Mouse (Mus musculus) layer of hippocampus, adult 6 months (tissue): ENCODE results near the gene Timm23. TPM values are rescaled to one million over a fixed set of nuclear protein-coding genes. Genes with fewer than 3 reads are reported as not detected.

Experiments used
- long read RNA-seq, 2 experiments: library from polyadenylated mRNA; unstranded; transcript quantifications; one replicate each; pipeline ENCODE4 v2.0.0; 2019 to 2020
- polyA plus RNA-seq: library from polyadenylated mRNA; unstranded; fragments of <200 nt; fragmentation: Nextera tagmentation; gene quantifications from 2 replicates; pipeline ENCODE4 v1.2.3, GENCODE M21; 2021

The Timm23 gene
- 191 and 210 TPM in 2 replicates for polyA plus RNA-seq
- long read RNA-seq, experiment 1, transcript Timm23-201 (7 exons, 1,173 nt): major isoform, 240 of 248 reads
- long read RNA-seq, experiment 1, partial matches to known transcripts: 5 of 248 reads
- long read RNA-seq, experiment 1, other reads (novel, unspliced or antisense): 3 of 248 reads
- long read RNA-seq, experiment 2, transcript Timm23-201 (7 exons, 1,173 nt): major isoform, 236 of 251 reads
- long read RNA-seq, experiment 2, partial matches to known transcripts: 4 of 251 reads
- long read RNA-seq, experiment 2, other reads (novel, unspliced or antisense): 9 of 251 reads

GRCm38 (mm10) chr14:32201791-32202451, at the start of gene Timm23, which contains the start of gene Parg:
Gene Timm23, minus strand, starts transcription at chr14:32201898.
Gene Parg, plus strand, starts transcription at chr14:32201949.

GRCm38 (mm10) chr14:32159690-32160246, 41.9 kb downstream of the Timm23 start, which contains the start of gene Ncoa4:
Gene Ncoa4, plus strand, starts transcription at chr14:32159865.

GRCm38 (mm10) chr14:32141723-32142122, 60.0 kb downstream of the Timm23 start, which contains the start of gene Msmb:
Gene Msmb, plus strand, starts transcription at chr14:32142023.

Other genes with a start within 250 kb of the Timm23 start
- gene Galnt15, start 172.9 kb downstream of the Timm23 start, polyA plus RNA-seq: 0.14 and 0.15 TPM in 2 replicates
- gene Oxnad1, start 116.5 kb downstream of the Timm23 start, polyA plus RNA-seq: 5.0 and 5.2 TPM in 2 replicates
- 65.3 and 66.1 TPM in 2 replicates for gene Dph3, start 116.2 kb downstream of the Timm23 start, polyA plus RNA-seq
- gene Msmb, start 59.9 kb downstream of the Timm23 start, polyA plus RNA-seq: not detected in 2 replicates
- 54.2 and 60.7 TPM in 2 replicates for gene Ncoa4, start 42.0 kb downstream of the Timm23 start, polyA plus RNA-seq
- 11.8 and 14.0 TPM in 2 replicates for gene Parg, start 51 bp upstream of the Timm23 start, polyA plus RNA-seq
- 64.1 and 74.7 TPM in 2 replicates for gene Ogdhl, start 120.1 kb upstream of the Timm23 start, polyA plus RNA-seq
- gene 1700024G13Rik, start 186.5 kb upstream of the Timm23 start, polyA plus RNA-seq: 4.0 and 5.1 TPM in 2 replicates